Mouse (Mus musculus) stomach, embryonic 16.5 days (tissue): Measurements from ENCODE around the gene Abcc3. TPM values are rescaled to one million over a fixed set of nuclear protein-coding genes. Genes with fewer than 3 reads are reported as not detected.

Experiments
- ATAC-seq: fragments of 200-750 bp; cut with Nextera tagmentation; 2 replicates; pipeline ENCODE4 v1.8.0; 2017; ENCODE audit warnings: moderate number of reproducible peaks, moderate TSS enrichment; ENCODE audit not compliant: insufficient read depth, low FRiP score
- H3K27ac ChIP-seq: fragments of 300-500 bp; sonication (generic); 2 replicates; pipeline ENCODE4 v1.5.1; 2014; ENCODE audit warnings: low read length
- H3K27me3 ChIP-seq: fragments of 300-500 bp; sonication (generic); 2 replicates; pipeline ENCODE4 v1.6.1; 2014; ENCODE audit warnings: low read length, control low read depth, mixed read lengths; ENCODE audit not compliant: control insufficient read depth, insufficient read depth
- H3K36me3 ChIP-seq: fragments of 300-500 bp; sonication (generic); 2 replicates; pipeline ENCODE4 v1.6.1; 2014; ENCODE audit warnings: low read length; ENCODE audit not compliant: control insufficient read depth, insufficient read depth
- H3K4me1 ChIP-seq: fragments of 300-500 bp; sonication (generic); 2 replicates; pipeline ENCODE4 v1.6.1; 2014; ENCODE audit warnings: low read length, control low read depth, mixed read lengths; ENCODE audit not compliant: control insufficient read depth, insufficient read depth
- H3K4me2 ChIP-seq: fragments of 300-500 bp; sonication (generic); 2 replicates; pipeline ENCODE4 v1.6.1; 2014; ENCODE audit warnings: low read depth, low read length, mixed read lengths
- H3K4me3 ChIP-seq: fragments of 300-500 bp; sonication (generic); replicated peaks from 2 replicates; pipeline ENCODE4 v1.5.1; 2014; ENCODE audit warnings: mild to moderate bottlenecking, low read length
- H3K9ac ChIP-seq: fragments of 300-500 bp; sonication (generic); 2 replicates; pipeline ENCODE4 v1.6.1; 2014; ENCODE audit warnings: low read length
- H3K9me3 ChIP-seq: fragments of 300-500 bp; sonication (generic); replicated peaks from 2 replicates; pipeline ENCODE4 v1.6.1; 2016; ENCODE audit warnings: low read length, control low read depth; ENCODE audit not compliant: control insufficient read depth
- WGBS: fragments of 180-500 bp; shearing (Covaris S2); extraction: QIAGEN DNeasy Blood & Tissue Kit; methylation state at CpG from one replicate; pipeline ENCODE4 v1.1.7; 2014; 5-methylcytosine and 5-hydroxymethylcytosine counted together
- polyA plus RNA-seq: library from polyadenylated mRNA; unstranded; fragments of >200 nt; fragmentation: Nextera tagmentation; extraction: Ambion mirVana; gene quantifications from 2 replicates; pipeline ENCODE4 v1.2.1, GENCODE M21; 2015

Gene Abcc3
- polyA plus RNA-seq: 11.4 and 16.4 TPM in 2 replicates

DNA sequence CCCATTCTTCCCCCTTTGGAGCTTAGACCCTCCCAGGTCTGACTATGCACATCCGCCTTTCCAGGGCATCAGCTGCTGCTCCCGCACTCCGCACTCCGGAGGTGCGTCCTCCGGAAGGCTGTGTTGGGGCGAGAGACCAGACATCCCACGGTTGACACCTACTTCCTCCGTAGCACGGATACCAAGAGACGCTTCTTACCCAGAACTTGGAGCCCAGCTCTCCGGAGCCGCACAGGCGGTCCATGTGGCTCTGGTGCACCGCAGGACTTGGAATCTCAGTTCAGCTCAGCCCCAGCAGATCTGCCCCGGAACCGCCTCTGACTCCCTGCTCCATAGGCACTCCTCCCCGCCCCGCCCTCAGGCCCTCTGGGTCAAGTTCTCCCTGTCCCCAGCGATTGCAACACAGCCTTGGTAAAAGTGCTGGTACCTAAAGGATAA, at the start of gene Abcc3:
TSS of gene Abcc3 (minus strand) at position 326 of the 438 bp plus-strand sequence.
- no peak within 1 kb of the TSS; the same call in 1 of the 2 replicates for H3K27ac ChIP-seq

DNA sequence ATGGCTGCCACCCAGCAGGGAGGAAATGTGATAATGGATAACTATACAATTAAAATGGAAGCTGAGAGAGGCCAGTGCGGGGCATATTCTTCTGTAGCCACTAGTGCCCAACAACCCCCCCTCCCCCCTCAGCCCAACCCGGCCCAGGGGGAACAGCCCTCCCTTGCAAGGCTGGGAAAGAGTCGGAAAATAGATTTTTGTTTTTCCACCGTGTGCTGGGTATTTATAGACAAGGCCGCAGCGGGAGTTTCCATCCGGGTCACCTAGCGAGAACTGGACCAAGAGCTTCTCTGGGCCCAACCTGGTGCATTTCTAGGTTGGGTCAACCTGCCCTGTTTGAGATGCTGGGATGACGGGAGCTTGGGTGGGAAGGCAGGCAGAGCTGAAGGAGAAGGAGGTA, 49.0 kb upstream of the Abcc3 start:
- Histone ChIP-seq H3K27me3 (no peaks in the 10 kb centered on the region), H3K36me3 (no peaks in the 10 kb centered on the region), H3K4me3 (no peak overlapping the region), H3K9ac (no peak overlapping the region), H3K4me2 (no peak overlapping the region), H3K4me1 (no peaks in the 10 kb centered on the region), H3K27ac (no peak overlapping the region), H3K9me3 (no peaks in the 10 kb centered on the region)
- WGBS: 76% methylated on average over 9 of the region's 9 CpGs
- no peak for ATAC-seq

More for the DNA sequence above, at the start of gene Abcc3:
- WGBS: 10% methylated on average over 20 of the region's 20 CpGs
- H3K4me3 ChIP-seq: peak within 1 kb of the TSS; percentile 49
- peak; percentile 48 for ATAC-seq
- H3K9me3 ChIP-seq: no peaks in the 10 kb centered on the region
- peaks cover 24% of the 10 kb centered on the region for H3K4me1 ChIP-seq
- H3K36me3 ChIP-seq: no peaks in the 10 kb centered on the region
- peak within 1 kb of the TSS; percentile 65 for H3K4me2 ChIP-seq
- H3K9ac ChIP-seq: peak within 1 kb of the TSS; percentile 70
- H3K27me3 ChIP-seq: no peaks in the 10 kb centered on the region

GRCm38 (mm10) chr11:94441122-94441521, 48.3 kb upstream of the Abcc3 start:
- Histone ChIP-seq H3K4me1 (no peaks in the 10 kb centered on the region), H3K4me3 (no peak overlapping the region), H3K36me3 (no peaks in the 10 kb centered on the region), H3K9me3 (no peaks in the 10 kb centered on the region), H3K4me2 (no peak overlapping the region), H3K27ac (no peak overlapping the region), H3K9ac (no peak overlapping the region), H3K27me3 (no peaks in the 10 kb centered on the region)
- ATAC-seq: no peak
- 46% methylated on average over 7 of the region's 7 CpGs for whole genome bisulfite sequencing

DNA sequence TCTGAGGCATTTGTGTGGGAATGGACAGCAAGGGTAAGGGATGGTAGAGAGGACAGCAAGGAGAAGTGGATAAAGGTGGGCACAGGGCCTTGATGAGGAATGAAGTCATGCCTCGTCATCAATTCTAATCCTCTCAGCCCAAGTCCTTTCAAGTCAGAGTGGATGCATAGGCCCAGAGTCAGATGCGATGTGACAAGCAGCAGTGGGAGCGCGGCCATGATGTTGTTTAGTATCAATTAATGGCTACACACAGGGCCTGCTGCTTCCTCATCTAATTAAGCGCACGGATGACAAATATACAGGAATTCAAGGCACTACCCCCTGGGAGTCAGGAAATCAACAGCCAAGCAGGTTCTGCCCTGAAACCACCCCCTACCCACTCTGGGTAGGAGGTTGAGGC, 47.6 kb upstream of the Abcc3 start:
- ATAC-seq: no peak
- Histone ChIP-seq H3K4me1 (no peaks in the 10 kb centered on the region), H3K9ac (no peak overlapping the region), H3K9me3 (no peaks in the 10 kb centered on the region), H3K4me2 (no peak overlapping the region), H3K27me3 (no peaks in the 10 kb centered on the region), H3K27ac (no peak overlapping the region), H3K36me3 (no peaks in the 10 kb centered on the region), H3K4me3 (no peak overlapping the region)
- WGBS: 86% methylated on average over 6 of the region's 6 CpGs

GRCm38 (mm10) chr11:94429011-94429651, 36.3 kb upstream of the Abcc3 start:
- Histone ChIP-seq H3K4me2 (no peak overlapping the region), H3K9me3 (no peaks in the 10 kb centered on the region), H3K9ac (no peak overlapping the region), H3K27me3 (no peaks in the 10 kb centered on the region; the same call in 1 of the 2 replicates), H3K36me3 (no peaks in the 10 kb centered on the region), H3K4me3 (no peak overlapping the region), H3K4me1 (peaks cover 27% of the 10 kb centered on the region), H3K27ac (peak overlapping the region; percentile 89)
- ATAC-seq: peak; percentile 8; the same call in 1 of the 2 replicates
- WGBS: 19% methylated on average over 9 of the region's 9 CpGs

DNA sequence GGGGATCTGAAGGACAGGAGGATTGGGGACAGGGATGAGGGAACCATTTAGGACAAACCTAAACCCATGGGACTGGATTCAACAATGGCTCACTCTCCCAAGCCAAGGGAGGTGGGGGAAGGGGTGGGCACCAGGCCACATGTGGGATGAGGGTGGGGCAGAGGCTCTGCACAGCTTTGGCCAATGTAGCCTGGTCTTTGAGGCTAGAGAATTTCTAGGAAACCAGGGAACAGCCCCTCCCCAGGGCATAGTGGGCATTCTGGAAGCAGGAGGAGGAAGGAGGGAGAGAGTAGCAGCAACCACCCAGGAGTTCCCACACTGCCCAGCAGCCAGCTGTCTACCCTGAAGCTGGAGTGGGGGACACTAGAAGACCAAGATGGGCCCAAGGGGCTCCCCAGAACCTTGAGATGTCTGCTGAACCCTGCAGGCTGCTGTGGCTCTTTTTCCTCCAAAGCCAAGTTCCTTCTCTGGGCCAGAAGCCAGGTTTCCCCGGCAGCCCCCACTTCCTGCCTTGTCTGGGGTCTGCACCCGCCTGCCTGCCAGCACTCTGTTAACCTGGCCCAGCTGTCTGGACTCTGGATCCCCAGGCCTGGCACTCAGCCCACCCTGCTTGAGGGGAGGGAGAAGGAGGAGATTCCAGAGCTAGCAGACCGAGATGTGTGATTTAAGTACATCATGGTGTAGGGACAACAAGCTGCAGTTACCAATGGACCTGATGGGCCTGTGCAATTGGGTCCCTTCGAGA, 35.5 kb upstream of the Abcc3 start:
- H3K9ac ChIP-seq: peak overlapping the region; percentile 58
- peak overlapping the region; percentile 89 for H3K27ac ChIP-seq
- 19% methylated on average over 4 of the region's 4 CpGs for WGBS
- H3K4me1 ChIP-seq: peaks cover 27% of the 10 kb centered on the region
- ATAC-seq: peak; percentile 91
- no peaks in the 10 kb centered on the region; the same call in 1 of the 2 replicates for H3K27me3 ChIP-seq
- no peak overlapping the region for H3K4me3 ChIP-seq
- H3K9me3 ChIP-seq: no peaks in the 10 kb centered on the region
- no peaks in the 10 kb centered on the region for H3K36me3 ChIP-seq
- peak overlapping the region; percentile 16; the same call in 1 of the 2 replicates for H3K4me2 ChIP-seq

DNA sequence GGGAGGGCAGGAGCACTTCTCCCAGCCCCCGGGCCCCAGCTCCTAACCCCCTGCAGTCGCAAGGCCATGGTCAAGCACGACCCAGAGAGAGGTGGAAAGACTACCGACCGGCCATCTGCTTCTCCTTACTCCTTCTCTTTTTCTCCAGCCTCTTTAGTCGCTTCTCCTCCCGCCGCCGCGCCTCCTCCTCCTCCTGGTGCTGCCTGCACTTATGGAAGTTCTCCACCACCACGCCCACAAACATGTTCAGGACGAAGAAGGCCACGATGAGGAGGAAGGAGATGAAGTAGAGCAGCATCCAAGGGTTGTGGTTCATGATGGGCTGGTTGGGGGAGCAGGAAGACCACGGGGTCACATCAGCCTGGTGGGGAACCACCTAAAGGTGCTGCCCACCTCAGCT, 32.9 kb upstream of the Abcc3 start:
- H3K27ac ChIP-seq: no peak overlapping the region
- H3K4me3 ChIP-seq: no peak overlapping the region
- 55% methylated on average over 14 of the region's 14 CpGs for WGBS
- peaks cover 30% of the 10 kb centered on the region for H3K4me1 ChIP-seq
- no peak for ATAC-seq
- H3K9ac ChIP-seq: no peak overlapping the region
- no peaks in the 10 kb centered on the region for H3K36me3 ChIP-seq
- no peaks in the 10 kb centered on the region for H3K9me3 ChIP-seq
- no peak overlapping the region for H3K4me2 ChIP-seq
- H3K27me3 ChIP-seq: no peaks in the 10 kb centered on the region; the same call in 1 of the 2 replicates

DNA sequence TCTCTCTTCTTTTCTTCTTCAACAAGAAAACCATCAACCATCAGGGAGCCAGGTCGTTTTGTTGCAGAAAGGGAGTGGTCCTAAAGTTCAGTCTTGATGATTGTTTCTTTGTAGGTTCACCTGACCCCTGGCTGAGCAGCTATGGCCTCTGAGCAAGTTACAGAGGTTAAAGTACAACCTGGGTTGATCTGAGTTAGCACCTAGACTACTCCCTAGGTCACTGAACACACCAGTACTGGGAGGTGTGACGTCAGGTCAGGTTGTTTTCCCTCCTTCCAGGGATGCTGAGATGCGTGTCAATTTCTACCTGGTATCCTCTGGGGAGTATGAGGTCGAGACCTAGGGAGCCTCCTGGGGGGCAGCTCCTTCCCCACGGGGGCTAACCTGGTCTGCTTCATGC, 32.4 kb upstream of the Abcc3 start:
- no peaks in the 10 kb centered on the region for H3K36me3 ChIP-seq
- no peaks in the 10 kb centered on the region for H3K9me3 ChIP-seq
- H3K27me3 ChIP-seq: no peaks in the 10 kb centered on the region; the same call in 1 of the 2 replicates
- no peak overlapping the region for H3K4me3 ChIP-seq
- H3K9ac ChIP-seq: no peak overlapping the region
- H3K4me2 ChIP-seq: no peak overlapping the region
- no peak overlapping the region for H3K27ac ChIP-seq
- peaks cover 30% of the 10 kb centered on the region for H3K4me1 ChIP-seq
- 47% methylated on average over 5 of the region's 5 CpGs for WGBS
- ATAC-seq: no peak

GRCm38 (mm10) chr11:94424380-94424779, 31.6 kb upstream of the Abcc3 start:
- H3K36me3 ChIP-seq: no peaks in the 10 kb centered on the region
- no peak overlapping the region for H3K4me2 ChIP-seq
- 49% methylated on average over 15 of the region's 15 CpGs for WGBS
- H3K9ac ChIP-seq: no peak overlapping the region
- ATAC-seq: no peak
- H3K4me1 ChIP-seq: peaks cover 28% of the 10 kb centered on the region
- no peak overlapping the region for H3K4me3 ChIP-seq
- H3K27ac ChIP-seq: no peak overlapping the region
- H3K9me3 ChIP-seq: no peaks in the 10 kb centered on the region
- H3K27me3 ChIP-seq: no peaks in the 10 kb centered on the region; the same call in 1 of the 2 replicates
